Mouse (Mus musculus): ENCODE measurements around the gene Meiob. TPM values are rescaled to one million over a fixed set of nuclear protein-coding genes. Genes with fewer than 3 reads are reported as not detected.

The Meiob gene
- polyA plus RNA-seq (2015; fragmentation: Nextera tagmentation; extraction: Ambion mirVana) = not detected in 2 replicates

DNA sequence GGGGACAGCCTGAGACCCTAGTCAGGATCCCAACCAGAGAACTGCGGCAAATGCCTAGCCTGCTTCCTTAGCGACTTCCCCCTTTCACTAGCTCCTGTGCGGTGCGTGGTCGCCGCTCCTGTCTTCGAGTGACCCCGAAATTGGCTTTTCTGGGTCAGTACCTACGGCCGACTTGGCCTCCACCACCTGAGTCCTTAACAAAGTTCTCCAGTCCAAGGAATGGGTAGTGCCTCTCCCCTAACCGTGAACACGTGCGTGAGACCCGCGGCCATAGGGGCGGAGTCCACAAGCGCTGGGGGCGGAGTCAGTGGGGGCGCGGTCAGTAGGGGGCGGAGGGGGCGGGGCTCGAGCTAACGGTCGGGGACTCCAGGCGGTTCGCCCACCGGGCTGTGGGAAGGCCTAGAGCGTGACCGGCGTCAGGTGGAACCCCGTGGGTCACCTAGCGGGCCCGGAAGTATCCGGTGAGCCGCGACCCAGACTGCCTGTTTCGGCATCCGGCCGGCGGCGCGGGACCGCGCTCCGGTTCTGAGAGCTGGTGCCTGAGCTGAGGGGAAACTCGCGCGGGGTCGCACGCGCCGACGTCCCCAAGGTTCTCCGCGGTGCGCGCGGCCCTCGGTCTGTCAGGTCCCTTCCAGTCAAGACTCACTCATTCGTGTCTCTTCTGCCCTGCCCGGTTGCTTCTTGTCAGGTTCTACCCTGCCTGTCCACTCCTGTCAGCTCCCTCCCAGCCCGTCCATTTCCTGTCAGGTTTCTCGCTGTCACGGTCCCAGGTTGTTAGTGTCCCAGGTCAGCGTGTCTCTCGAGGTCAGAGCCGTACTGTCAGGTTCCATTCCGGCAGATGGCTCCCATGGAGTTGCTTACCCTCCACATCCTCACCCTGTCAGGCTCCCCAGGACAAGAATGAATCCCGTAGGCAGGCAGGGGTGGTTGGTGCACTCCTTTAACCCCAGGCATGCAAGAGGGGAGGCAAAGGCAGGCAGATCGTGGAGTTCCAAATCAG, at the start of gene Meiob:
Gene Meiob (plus strand): TSS at position 338 of the 1,000 bp plus-strand sequence.
- H3K9ac ChIP-seq = peak within 1 kb of the TSS; percentile 70
- H3K4me1 ChIP-seq = peaks cover 10% of the 10 kb centered on the region; the same call in 1 of the 2 replicates
- peak; percentile 66 for ATAC-seq
- H3K27ac ChIP-seq = no peak within 1 kb of the TSS
- no peaks in the 10 kb centered on the region for H3K36me3 ChIP-seq (ENCODE audit: poor library complexity, severe bottlenecking)
- WGBS = under 1% methylated on average over 64 of the region's 71 CpGs
- peak within 1 kb of the TSS; percentile 81 for H3K4me2 ChIP-seq
- H3K9me3 ChIP-seq (replicated peaks) = no peaks in the 10 kb centered on the region
- H3K4me3 ChIP-seq = peak within 1 kb of the TSS; percentile 61
- H3K27me3 ChIP-seq = peaks cover 58% of the 10 kb centered on the region

DNA sequence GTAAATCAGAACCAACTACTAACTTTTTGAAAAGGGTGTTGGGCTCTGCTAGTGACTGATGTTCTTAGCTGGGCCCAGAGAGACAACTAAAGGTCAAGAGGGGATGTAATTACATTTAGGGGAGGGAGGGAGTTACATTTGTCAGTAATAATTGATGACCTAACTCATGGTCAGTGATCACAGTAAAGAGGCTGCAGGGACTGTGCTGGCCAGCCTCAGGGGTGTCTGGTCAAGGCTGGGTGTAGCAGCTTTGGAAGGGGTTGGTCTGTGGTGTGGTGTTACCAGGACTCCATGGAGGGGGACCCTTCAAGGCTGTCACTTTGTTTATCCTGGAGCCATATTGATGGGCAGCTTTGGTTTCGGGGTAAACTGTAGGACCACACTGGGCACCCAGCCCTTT, 46.7 kb upstream of the Meiob start:
- ATAC-seq = no peak
- Histone ChIP-seq H3K36me3 (ENCODE audit: poor library complexity, severe bottlenecking) (no peaks in the 10 kb centered on the region), H3K9ac (no peak overlapping the region), H3K9me3 (replicated peaks) (no peaks in the 10 kb centered on the region), H3K27me3 (peaks cover 49% of the 10 kb centered on the region), H3K4me3 (no peak overlapping the region), H3K4me2 (no peak overlapping the region), H3K4me1 (peaks cover 9% of the 10 kb centered on the region), H3K27ac (no peak overlapping the region)
- 81% methylated on average over 1 of the region's 1 CpGs for WGBS

DNA sequence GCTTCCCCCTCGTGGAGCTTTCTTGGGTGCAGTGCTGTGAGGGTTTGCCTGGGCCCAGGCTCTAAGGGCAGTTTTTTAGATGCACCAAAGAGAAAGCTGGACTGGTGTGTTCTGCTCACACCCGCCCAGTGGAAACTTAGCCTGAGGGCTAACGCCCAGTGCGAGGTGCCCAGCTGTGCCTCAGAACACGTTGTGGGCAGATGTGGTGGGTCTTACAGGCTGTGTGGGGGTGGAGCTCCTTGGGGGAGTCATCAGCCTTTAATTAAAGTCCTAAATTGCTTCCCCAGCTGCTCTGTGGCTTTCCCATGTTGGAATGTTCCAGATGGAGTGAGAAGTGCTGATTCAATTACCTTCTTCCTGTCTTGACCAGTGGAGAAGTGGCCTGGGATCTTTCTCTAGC, 43.0 kb upstream of the Meiob start:
- Histone ChIP-seq H3K4me1 (no peaks in the 10 kb centered on the region), H3K27ac (no peak overlapping the region), H3K4me3 (no peak overlapping the region), H3K27me3 (peaks cover 12% of the 10 kb centered on the region; the same call in 1 of the 2 replicates), H3K4me2 (no peak overlapping the region), H3K9ac (no peak overlapping the region), H3K36me3 (ENCODE audit: poor library complexity, severe bottlenecking) (no peaks in the 10 kb centered on the region), H3K9me3 (replicated peaks) (no peaks in the 10 kb centered on the region)
- no peak for ATAC-seq
- 60% methylated on average over 5 of the region's 5 CpGs for WGBS

DNA sequence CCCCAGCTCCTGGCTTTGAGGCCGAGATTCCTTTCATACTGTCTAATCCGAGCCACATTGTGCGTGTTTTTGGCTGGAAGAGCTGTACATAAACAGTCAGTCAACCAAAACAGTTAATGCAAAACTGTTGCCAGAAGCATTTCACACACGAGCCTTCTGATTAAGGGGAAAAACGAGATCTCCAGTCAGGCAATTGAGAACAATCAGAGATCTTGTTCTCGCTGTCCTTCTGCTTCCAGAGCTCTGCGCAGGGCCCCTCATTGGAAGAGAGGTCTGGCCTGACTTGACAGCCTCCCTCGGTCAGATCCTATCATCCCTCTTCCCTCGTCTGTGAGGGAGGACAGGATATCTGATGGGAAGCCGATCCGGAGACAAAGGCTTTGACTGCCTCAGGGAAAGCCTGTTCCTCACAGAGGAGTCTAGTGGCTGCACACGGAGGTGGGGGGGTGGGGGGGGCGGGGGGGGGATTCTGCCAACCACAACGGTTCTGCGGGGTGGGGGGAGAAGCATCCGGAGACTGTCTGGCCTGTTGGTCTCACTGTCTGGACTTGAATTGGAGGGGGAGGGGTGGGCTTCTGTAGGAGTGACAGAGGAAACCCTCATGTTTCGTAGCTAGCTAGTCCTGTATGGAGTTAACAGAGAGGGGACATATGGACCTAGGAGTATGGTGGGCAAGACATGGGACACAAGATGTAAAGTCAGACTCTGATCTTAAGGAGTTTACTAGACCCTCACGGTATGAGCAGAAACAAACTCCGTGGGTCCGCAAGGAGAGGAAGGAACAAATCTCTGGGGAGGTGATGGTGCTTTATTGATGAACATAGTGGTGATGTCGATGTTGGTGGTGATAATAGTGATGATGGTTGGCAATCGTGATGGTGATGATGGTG, 38.8 kb upstream of the Meiob start:
- no peaks in the 10 kb centered on the region; the same call in 1 of the 2 replicates for H3K27me3 ChIP-seq
- H3K9me3 ChIP-seq (replicated peaks) = no peaks in the 10 kb centered on the region
- H3K4me1 ChIP-seq = no peaks in the 10 kb centered on the region
- H3K36me3 ChIP-seq (ENCODE audit: poor library complexity, severe bottlenecking) = no peaks in the 10 kb centered on the region
- no peak overlapping the region for H3K27ac ChIP-seq
- WGBS = 59% methylated on average over 21 of the region's 22 CpGs
- no peak overlapping the region for H3K4me3 ChIP-seq
- no peak overlapping the region for H3K4me2 ChIP-seq
- no peak overlapping the region for H3K9ac ChIP-seq
- no peak for ATAC-seq

DNA sequence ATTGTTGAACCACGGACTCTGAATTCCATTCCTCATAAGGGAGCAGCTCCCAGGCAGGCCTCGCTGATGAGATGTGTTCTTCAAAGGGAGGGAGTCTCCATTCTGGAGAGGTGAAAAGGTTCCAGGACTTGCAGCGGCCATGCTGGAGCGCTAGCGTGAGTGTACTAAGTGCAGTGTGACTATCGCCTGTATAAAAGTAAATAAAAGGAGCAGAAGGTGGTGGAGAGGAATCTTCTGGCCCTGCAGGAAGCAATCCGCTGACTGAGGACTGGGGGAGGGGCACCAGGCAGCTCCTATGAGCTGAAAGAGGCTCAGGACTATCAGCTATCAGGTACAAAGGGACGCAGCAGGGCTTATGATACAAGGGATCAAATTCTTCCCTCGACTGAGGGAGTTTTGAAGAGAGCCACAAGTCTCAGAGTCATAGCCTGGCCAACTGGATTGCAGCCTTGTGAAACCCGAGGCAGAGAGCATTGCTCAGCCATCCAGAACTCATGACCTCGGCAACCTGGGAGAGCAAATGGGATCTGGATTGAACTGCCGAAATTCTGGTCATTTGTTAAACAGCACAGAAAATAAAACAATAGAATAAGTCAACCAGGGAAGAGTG, 37.7 kb upstream of the Meiob start:
- ATAC-seq = no peak
- no peaks in the 10 kb centered on the region for H3K4me1 ChIP-seq
- H3K4me2 ChIP-seq = no peak overlapping the region
- no peaks in the 10 kb centered on the region for H3K9me3 ChIP-seq (replicated peaks)
- 22% methylated on average over 12 of the region's 12 CpGs for WGBS
- H3K9ac ChIP-seq = no peak overlapping the region
- H3K4me3 ChIP-seq = no peak overlapping the region
- H3K27me3 ChIP-seq = no peaks in the 10 kb centered on the region; the same call in 1 of the 2 replicates
- no peak overlapping the region for H3K27ac ChIP-seq
- no peaks in the 10 kb centered on the region for H3K36me3 ChIP-seq (ENCODE audit: poor library complexity, severe bottlenecking)

DNA sequence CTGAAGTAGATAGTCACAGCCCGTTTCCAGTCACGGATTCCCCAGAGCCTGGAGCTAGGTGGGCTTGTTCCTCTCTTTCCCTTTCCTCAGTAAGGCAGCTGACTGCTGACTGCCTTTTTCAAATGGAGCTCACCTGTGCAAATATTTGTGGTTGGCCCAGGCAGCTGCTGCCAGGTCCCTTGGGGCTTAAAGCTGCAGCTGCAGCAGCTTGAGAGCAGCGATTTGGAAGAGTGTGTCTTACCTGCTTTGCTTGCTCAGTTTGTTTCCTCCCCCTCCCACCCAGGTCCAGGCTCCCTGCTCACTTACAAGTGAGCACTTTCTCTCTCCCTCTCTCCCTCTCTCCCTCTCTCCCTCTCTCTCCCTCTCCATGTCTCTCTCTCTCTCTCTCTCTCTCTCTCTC, 34.9 kb upstream of the Meiob start:
- ATAC-seq = no peak
- no peak overlapping the region for H3K27ac ChIP-seq
- no peaks in the 10 kb centered on the region; the same call in 1 of the 2 replicates for H3K27me3 ChIP-seq
- H3K4me1 ChIP-seq = no peaks in the 10 kb centered on the region
- no peak overlapping the region for H3K4me3 ChIP-seq
- no peaks in the 10 kb centered on the region for H3K9me3 ChIP-seq (replicated peaks)
- 49% methylated on average over 3 of the region's 3 CpGs for WGBS
- no peaks in the 10 kb centered on the region for H3K36me3 ChIP-seq (ENCODE audit: poor library complexity, severe bottlenecking)
- H3K9ac ChIP-seq = no peak overlapping the region
- no peak overlapping the region for H3K4me2 ChIP-seq

DNA sequence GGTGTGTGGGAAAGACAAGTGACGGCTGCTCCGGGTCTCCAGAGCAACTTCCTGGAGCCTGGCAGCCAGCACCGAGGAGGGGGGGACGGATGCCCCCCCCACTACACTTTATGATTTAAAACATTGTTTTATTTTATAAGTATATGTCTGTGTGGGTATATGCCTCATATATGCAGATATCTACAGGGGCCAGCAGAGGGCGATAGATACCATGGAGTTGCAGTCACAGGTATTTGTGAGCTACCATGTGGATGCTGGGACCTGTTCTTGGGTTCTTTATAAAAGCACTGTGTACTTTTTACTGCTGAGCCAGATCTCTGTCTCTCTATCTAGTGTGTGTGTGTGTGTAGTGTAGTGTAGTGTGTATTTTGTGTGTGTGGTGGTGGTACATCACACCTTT, 30.8 kb upstream of the Meiob start:
- WGBS = 89% methylated on average over 5 of the region's 5 CpGs
- no peak overlapping the region for H3K27ac ChIP-seq
- no peaks in the 10 kb centered on the region; the same call in 1 of the 2 replicates for H3K27me3 ChIP-seq
- no peaks in the 10 kb centered on the region for H3K4me1 ChIP-seq
- no peak overlapping the region for H3K9ac ChIP-seq
- H3K4me3 ChIP-seq = no peak overlapping the region
- H3K4me2 ChIP-seq = no peak overlapping the region
- H3K9me3 ChIP-seq (replicated peaks) = no peaks in the 10 kb centered on the region
- H3K36me3 ChIP-seq (ENCODE audit: poor library complexity, severe bottlenecking) = no peaks in the 10 kb centered on the region
- ATAC-seq = no peak

DNA sequence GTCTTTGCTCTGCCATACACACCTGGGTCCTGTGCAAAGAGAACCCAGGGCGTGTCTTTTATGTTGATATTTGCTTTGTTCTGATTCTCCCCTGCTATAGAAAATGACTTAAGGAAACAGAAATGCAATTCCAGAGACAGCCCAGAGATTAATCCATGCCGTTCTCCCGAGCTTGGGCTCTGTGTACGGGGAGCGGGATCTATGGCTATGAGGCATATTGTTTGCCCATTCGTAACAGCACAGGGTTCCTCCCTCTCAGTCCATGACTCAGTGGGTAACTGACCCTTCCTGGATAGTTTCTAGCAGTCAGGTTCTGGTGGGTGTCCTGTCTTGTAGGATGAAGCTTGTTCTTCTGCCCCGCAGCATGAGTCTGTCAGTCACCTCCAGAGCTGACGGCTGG, 28.9 kb upstream of the Meiob start:
- no peak overlapping the region for H3K27ac ChIP-seq
- no peaks in the 10 kb centered on the region for H3K4me1 ChIP-seq
- H3K4me3 ChIP-seq = no peak overlapping the region
- no peak overlapping the region for H3K4me2 ChIP-seq
- H3K27me3 ChIP-seq = no peaks in the 10 kb centered on the region
- no peaks in the 10 kb centered on the region for H3K9me3 ChIP-seq (replicated peaks)
- no peak for ATAC-seq
- no peak overlapping the region for H3K9ac ChIP-seq
- WGBS = 84% methylated on average over 8 of the region's 8 CpGs
- H3K36me3 ChIP-seq (ENCODE audit: poor library complexity, severe bottlenecking) = no peaks in the 10 kb centered on the region

DNA sequence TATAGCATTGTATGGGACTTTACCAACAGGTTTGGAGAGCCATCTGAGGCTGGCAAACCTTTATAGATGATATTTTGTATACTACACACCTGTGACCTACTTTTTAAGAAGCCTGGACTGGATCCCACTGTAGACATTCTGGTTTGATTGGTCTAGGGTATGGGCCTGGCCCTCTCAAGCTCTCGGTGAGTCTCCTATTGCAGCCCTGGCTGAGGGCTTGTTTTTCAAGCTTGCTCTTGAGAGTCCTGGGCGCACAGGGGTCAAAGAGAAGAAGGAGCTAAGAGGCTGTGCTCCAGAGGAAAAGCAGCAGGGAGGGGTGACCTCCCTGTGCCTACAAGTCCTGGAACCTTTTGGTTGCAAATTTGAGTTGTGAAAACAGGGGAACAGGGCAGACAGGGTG, 27.0 kb upstream of the Meiob start:
- no peak overlapping the region for H3K9ac ChIP-seq
- WGBS = 80% methylated on average over 2 of the region's 2 CpGs
- no peak overlapping the region for H3K4me3 ChIP-seq
- no peaks in the 10 kb centered on the region for H3K27me3 ChIP-seq
- H3K9me3 ChIP-seq (replicated peaks) = no peaks in the 10 kb centered on the region
- no peak for ATAC-seq
- H3K36me3 ChIP-seq (ENCODE audit: poor library complexity, severe bottlenecking) = no peaks in the 10 kb centered on the region
- H3K4me1 ChIP-seq = no peaks in the 10 kb centered on the region
- H3K27ac ChIP-seq = no peak overlapping the region
- H3K4me2 ChIP-seq = no peak overlapping the region

DNA sequence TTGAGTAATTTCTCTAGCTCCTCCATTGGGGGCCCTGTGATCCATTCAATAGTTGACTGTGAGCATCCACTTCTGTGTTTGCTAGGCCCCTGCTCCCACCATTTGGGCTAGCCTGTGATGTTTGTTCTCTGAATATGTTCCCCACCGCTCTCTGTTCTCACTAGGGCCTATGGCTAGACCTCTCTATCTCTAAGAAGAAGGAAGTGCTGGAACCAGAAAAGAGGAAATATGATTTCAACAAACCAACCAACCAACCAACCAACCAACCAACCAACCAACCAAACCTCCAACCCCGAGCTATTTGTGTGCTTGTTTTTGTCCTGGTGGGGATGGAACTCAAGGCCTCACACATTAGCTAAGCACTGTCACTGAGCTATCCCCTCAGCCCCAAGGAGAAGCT, 23.3 kb upstream of the Meiob start:
- Histone ChIP-seq H3K9ac (no peak overlapping the region), H3K9me3 (replicated peaks) (no peaks in the 10 kb centered on the region), H3K27ac (no peak overlapping the region), H3K4me2 (no peak overlapping the region), H3K4me1 (no peaks in the 10 kb centered on the region), H3K4me3 (no peak overlapping the region), H3K27me3 (no peaks in the 10 kb centered on the region), H3K36me3 (ENCODE audit: poor library complexity, severe bottlenecking) (no peaks in the 10 kb centered on the region)
- 92% methylated on average over 2 of the region's 2 CpGs for WGBS
- ATAC-seq = no peak

DNA sequence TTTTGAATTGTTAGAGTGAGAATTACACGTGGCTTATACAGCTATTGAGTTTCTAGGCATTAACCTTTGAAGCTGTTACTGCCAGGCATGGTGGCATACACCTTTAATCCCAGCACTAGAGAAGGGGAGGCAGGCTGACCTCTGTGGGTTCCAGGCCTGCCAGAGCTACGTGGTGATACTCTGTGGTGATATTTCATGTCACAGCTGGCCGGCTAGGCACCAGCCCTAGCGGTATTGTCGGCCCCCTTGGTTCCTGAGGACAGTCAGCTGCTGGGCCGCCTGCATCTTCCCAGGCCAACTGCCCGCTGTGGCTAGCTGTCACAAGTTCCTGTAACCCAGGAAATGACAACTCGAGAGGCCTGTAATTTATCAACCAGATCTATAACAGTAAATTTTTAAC, 11.9 kb upstream of the Meiob start:
- Histone ChIP-seq H3K9me3 (replicated peaks) (no peaks in the 10 kb centered on the region), H3K4me1 (no peaks in the 10 kb centered on the region), H3K27ac (no peak overlapping the region), H3K27me3 (0 out of 2 replicates have a peak, but pooled peaks cover 5% of the 10 kb centered on the region), H3K9ac (no peak overlapping the region), H3K36me3 (ENCODE audit: poor library complexity, severe bottlenecking) (no peaks in the 10 kb centered on the region), H3K4me2 (no peak overlapping the region), H3K4me3 (no peak overlapping the region)
- 81% methylated on average over 8 of the region's 8 CpGs for whole genome bisulfite sequencing
- no peak for ATAC-seq

Data from forebrain, embryonic 13.5 days (tissue).